Mouse (Mus musculus) brain, adult 2 months (tissue): ENCODE results near the gene St14.
"Not testable (repeated sequence)": the region's sequence is repeated elsewhere in the genome, so short reads cannot be mapped to it uniquely, and the experiment has no call there.

Experiments used
- DNase-seq: peaks from one replicate; pipeline ENCODE4 v3.0.0; 2011; ENCODE audit warnings: low read depth, low spot score

St14 gene

DNA sequence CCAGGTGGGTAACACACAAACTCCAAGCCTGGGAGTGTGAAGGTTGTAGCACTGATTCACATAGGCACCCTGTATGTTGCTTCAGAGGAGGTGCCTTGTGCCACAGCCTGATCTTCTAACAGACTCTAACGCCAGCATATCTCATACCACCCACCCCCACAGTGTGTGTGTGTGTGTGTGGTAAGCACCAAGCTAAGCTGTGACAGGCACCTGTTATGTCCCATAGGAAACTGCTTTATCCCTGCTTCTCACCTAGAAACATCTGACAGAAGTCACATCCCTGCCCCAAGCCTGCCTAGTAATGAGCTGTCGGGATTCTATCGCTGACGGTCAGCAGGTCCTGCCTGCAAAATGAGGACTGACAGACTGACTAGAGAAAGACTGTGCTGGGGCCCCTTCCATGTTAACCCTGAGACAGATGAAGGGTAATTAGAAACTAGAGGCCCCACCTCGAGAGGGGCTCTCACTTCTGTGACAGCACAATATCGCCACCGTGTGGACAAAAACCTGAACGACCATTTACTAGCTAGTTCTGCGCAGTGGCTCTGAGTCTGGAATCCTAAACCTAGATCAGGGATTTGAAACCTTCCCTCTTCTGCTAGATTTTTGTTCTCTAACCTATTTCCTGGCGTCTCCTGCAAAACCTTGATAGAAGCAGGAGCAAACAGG, 45.4 kb downstream of the St14 start:
- peak; percentile 79 for DNase-seq

DNA sequence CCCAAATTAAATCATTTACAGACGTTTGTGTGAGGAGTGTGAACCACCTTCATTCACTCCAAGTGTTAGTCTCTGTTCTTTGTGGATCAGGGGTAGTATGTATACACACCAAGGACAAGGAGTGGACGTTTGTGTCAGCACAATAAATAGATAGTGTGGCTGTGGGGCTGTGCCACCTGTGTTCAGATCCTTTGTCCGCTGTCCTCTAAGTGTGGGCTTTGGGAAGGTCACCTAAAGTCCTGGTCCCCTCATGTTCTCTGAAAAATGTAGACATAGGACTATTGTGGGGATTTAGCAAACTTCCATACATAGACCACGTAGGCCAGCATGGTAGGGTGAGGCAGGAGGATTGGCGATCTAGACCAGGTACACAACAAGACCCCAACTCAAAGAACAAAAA, 46.1 kb downstream of the St14 start:
- no peak for DNase-seq

DNA sequence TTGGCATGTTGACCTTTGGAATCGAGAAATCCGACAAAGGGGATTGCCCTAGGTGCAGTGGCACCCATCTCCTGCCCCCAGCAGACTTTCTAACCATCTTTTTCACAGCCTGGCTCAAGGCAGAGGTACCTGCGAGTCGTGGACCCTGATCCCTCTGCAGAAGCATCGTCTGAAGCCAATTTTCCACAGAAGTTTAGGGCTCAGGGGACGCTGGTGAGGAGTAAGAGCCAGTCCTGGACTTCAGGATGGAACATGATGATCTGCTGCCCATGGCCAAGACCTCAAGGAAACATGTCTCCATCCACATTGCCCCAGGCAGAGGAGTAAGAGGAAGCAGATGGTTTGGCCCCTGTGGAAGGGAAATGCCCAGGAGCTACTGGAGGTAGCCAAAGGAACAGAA, 48.9 kb downstream of the St14 start:
- DNase-seq: no peak

DNA sequence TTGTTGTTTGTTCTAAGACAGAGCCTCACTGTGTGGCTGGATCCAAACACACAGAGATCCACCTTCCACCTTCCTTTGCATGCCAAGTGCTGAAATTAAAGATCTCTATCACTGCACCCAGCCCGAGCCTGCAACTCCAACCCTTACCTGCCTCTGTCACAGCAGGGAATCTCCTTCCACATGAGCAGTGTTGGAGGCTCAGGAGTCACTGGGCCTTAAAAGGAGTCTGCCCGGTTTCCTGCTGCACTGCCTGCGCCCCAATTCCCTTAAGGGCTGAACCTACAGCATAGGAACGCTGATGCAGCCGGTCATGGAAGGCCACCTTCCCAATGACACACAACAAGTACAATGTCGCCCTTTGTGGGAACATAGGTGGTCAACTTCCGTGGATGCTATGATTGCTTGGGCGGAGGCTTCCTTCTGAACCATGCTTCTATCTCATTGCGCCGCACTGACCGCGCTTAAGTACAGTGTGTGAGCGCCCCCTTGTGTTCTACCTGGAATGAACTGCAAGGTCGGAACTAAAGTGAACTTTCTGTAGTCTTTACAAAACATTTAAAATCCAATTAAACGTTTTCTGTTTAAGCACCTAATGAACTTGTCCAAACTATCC, 49.5 kb downstream of the St14 start:
- peak; percentile 92 for DNase-seq

DNA sequence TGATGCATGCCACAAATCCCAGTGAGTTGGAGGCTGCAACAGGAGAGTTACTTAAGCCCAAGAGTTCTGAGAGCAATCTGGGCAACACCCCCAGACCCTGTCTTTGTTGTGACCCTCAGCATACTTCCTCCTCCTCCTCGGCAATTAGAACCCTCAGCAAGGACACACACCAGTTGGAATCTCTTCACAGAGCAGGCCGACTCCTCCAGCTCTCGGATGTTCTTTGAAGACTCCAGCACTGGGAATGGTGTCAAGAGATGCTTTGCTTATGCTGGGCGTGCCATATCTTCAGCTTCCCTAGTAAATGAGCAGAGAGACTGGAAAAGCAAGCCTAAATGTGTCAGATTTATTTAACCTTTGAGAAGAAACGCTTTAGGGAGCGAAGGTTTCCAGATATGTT, 50.9 kb downstream of the St14 start:
- no peak for DNase-seq

DNA sequence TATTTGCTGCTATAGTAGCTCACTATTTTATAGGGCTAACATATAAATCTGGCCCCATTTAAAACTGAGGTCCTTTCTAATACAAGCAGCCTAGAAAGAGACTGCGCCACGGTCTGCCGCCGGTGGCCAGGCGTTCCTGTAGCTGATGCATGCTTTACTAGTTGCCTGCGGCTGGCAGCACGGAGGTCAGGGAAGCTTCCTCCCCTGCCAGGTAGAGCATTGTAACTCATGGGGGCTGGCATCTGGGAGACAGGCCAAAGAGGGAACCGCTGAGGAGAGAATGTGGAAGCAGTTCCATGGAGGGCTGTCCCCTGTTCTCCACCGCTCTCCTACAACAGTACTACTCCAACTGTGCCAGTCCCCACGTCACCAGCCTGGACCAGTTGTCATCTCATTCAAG, 56.8 kb downstream of the St14 start:
- no peak for DNase-seq

DNA sequence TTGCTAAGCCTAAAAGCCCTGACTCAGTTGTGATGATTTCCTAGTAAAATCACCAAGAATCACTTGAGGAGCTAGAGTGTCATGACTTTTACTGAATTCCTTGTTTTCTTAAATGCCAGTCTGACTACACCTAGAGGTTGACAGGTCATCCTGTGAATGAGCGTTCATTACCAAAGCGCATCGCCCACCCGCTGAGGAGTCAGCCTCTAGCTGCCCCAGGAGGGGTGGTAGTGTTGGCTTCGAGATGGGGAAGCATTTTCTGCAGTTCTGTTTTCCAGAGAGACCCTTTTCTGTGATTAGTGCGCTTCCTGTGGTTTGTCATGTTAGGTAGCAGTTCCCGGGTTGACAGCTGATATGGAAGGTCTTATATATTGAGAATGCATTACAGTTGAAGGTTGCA, 57.9 kb downstream of the St14 start:
- no peak for DNase-seq

DNA sequence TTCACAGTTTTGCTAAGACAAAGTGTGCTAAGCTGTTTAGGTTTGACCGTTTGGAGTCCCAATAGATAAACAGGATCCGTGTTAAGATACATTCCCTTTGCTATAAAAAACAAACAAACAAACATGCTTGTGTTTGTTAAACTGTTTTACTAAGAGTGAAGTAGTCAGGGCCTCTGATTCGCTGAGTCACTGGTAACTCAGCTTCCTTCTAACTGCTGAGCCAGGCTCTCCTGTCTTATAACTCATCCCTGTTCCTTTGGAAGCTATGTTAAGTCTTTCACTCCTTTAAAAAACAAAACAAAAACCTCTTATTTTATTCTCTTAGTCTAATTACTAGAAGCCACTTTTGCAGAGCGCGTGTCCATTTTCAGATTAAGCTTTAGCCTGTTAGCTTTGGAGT, 59.4 kb downstream of the St14 start:
- DNase-seq: no peak

DNA sequence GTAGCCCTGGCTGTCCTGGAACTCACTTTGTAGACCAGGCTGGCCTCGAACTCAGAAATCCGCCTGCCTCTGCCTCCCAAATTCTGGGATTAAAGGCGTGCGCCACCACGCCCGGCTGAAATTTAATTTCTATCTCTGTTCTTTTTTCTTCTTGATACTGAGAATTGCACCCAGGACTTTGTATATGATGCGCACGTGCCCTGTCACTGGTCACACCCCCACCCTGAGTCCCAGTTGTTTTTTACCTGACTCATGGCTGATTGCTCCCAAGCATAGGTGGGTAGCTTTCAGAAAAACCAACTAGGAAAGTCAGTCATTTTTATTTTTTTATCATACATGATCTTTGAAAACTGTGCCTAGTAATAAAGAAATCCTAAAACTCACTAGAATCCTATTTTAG, 60.9 kb downstream of the St14 start:
- DNase-seq: no peak

DNA sequence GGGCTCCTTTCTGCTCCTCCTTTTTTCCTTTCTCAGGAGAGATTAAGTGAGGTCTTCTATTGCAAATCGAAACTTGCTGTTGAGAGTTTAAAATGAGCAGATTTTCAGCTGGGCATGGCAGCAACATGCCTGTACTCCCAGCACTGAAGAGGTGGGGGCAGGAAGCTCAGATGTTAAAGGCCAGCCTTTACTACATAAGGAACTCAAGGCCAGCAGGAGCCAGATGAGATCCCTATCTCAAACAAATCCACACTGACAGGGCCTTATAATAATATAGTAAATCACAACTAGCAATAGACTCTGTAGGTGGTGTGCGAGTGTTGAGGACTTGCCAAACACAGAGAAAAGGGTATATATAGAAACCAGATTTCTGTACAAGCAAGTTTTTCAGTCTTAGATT, 72.9 kb downstream of the St14 start:
- DNase-seq: peak; percentile 32

DNA sequence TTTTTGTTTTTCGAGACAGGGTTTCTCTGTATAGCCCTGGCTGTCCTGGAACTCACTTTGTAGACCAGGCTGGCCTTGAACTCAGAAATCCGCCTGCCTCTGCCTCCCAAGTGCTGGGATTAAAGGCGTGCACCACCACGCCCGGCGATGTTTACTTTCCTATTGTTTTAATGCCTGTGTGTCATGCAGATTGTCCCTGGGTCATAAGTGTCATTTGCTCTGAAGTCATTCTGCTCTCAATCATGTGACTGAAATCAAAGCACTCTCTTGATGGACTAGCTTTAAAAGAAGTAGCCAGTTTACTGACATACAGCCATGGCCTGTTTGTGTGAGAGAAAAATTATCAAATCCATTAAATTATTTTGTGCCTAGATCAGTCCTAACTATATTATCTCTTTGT, 80.1 kb downstream of the St14 start:
- DNase-seq: not testable (repeated sequence)

DNA sequence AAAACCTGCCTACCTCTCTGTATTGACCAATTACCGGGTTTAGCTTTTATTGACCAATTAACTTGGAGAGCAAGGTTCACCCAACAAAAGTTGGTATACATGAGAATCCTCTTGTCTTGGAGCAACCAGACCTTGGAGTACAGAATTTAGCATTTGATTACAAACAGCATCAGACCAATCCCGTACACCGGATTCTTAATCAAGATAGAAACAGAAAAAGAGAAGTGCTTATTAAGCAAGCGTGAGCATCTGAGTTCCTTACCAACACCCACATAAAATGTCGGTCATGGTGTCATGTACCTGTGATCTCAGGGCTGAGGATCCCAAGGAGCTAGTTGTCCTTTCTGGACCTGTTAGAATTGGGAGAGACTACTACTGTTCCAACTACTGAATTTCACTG, 81.4 kb downstream of the St14 start:
- DNase-seq: no peak
